Mouse (Mus musculus) stomach, embryonic 14.5 days (tissue): ENCODE data around the gene Syt13. TPM values are rescaled to one million over a fixed set of nuclear protein-coding genes. Genes with fewer than 3 reads are reported as not detected.

Source experiments
- ATAC-seq: fragments of 200-750 bp; cut with Nextera tagmentation; 2 replicates; pipeline ENCODE4 v1.8.0; 2017; ENCODE audit warnings: low read depth, moderate TSS enrichment; ENCODE audit not compliant: insufficient number of reproducible peaks, insufficient read depth, low FRiP score
- H3K27ac ChIP-seq: fragments of 300-500 bp; sonication (generic); 2 replicates; pipeline ENCODE4 v1.5.1; 2014; ENCODE audit warnings: mild to moderate bottlenecking, low read length, moderate library complexity, mixed read lengths
- H3K27me3 ChIP-seq: fragments of 300-500 bp; sonication (generic); 2 replicates; pipeline ENCODE4 v1.6.1; 2014; ENCODE audit warnings: low read length, control low read depth, mixed read lengths; ENCODE audit not compliant: control insufficient read depth, insufficient read depth
- H3K36me3 ChIP-seq: fragments of 300-500 bp; sonication (generic); 2 replicates; pipeline ENCODE4 v1.6.1; 2014; ENCODE audit warnings: mild to moderate bottlenecking, control low read depth, low read length, moderate library complexity, mixed read lengths; ENCODE audit not compliant: control insufficient read depth, insufficient read depth
- H3K4me1 ChIP-seq: fragments of 300-500 bp; sonication (generic); 2 replicates; pipeline ENCODE4 v1.6.1; 2014; ENCODE audit warnings: low read length, control low read depth, mixed read lengths; ENCODE audit not compliant: control insufficient read depth, insufficient read depth
- H3K4me2 ChIP-seq: fragments of 300-500 bp; sonication (generic); replicated peaks from 2 replicates; pipeline ENCODE4 v1.6.1; 2014; ENCODE audit warnings: low read depth, low read length, control low read depth
- H3K4me3 ChIP-seq: fragments of 300-500 bp; sonication (generic); 2 replicates; pipeline ENCODE4 v1.5.1; 2014; ENCODE audit warnings: low read depth, low read length, control low read depth
- H3K9ac ChIP-seq: fragments of 300-500 bp; sonication (generic); replicated peaks from 2 replicates; pipeline ENCODE4 v1.6.1; 2014; ENCODE audit warnings: low read depth, mild to moderate bottlenecking, control low read depth, low read length, moderate library complexity, mixed read lengths
- H3K9me3 ChIP-seq: fragments of 300-500 bp; sonication (generic); 2 replicates; pipeline ENCODE4 v1.6.1; 2016; ENCODE audit warnings: low read depth, low read length, control low read depth; ENCODE audit not compliant: control insufficient read depth
- WGBS: fragments of 180-500 bp; shearing (Covaris S2); extraction: QIAGEN DNeasy Blood & Tissue Kit; methylation state at CpG from one replicate; pipeline ENCODE4 v1.1.7; 2014; 5-methylcytosine and 5-hydroxymethylcytosine counted together
- polyA plus RNA-seq: library from polyadenylated mRNA; unstranded; fragments of >200 nt; fragmentation: Nextera tagmentation; extraction: Ambion mirVana; gene quantifications from 2 replicates; pipeline ENCODE4 v1.2.1, GENCODE M21; 2014

The Syt13 gene
- polyA plus RNA-seq, 1 experiment from 2014 or later = 7.7 TPM

DNA sequence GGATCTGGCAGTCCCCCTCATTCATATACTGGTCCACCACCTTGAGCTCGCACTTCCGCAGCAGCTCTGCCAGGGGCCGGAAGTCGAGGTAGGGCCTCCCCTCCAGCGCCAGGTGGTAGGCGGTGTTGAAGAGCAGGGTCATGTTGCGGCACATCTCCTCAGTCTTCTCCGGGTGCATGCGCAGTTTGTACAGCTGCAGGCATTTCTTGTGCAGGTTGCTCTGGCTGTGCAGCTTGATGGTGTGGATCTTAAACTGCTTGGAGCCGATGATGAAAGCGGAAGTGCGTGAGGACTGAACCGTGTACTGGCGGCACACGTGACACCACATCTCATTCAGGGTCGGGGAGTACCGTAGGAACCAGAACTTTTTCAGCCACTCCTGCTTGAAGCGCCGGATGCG lies 58.7 kb downstream of the Syt13 start:
- H3K4me3 ChIP-seq = no peak overlapping the region
- no peak for ATAC-seq
- peaks cover 61% of the 10 kb centered on the region for H3K36me3 ChIP-seq
- no peaks in the 10 kb centered on the region for H3K9me3 ChIP-seq
- no peaks in the 10 kb centered on the region for H3K4me1 ChIP-seq
- H3K27me3 ChIP-seq = no peaks in the 10 kb centered on the region
- WGBS = 95% methylated on average over 20 of the region's 20 CpGs
- no peak overlapping the region for H3K9ac ChIP-seq
- H3K4me2 ChIP-seq = no peak overlapping the region
- H3K27ac ChIP-seq = no peak overlapping the region

DNA sequence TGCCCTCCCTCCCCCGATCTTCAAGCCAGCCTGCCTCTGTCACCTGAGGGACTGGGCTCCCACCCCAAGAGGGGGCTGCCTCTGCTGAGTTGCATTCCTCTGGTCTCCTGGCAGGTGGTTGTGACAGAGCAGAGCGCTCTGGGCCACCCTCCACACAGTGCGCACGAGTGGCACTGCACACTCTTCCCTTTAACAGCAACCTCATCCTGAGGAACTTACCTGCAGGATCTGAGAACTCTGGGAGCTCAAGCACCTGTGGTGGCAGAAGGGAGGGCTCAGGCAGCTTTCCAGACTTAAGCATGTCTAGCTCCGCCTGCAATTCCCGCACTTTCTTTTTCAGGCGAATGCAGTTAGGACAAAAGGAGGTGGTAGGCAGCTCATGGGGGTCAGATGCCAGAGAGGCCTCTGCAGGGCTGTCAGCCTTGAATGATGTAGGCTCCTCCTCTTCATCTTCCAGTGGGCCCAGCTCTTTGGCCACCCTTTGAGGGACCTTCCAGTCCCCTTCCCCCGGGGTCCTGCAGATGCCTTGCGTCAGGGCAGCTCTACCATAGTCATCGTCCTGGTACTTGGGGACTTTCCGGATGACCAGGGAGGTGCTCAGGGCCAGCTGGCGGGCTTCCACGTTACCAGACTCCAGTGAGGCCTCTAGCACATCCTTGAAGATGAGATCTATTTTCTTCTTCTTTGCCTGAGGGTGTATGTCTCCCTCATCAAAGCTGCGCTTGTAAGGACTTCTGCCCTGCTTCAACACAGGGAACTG lies 60.3 kb downstream of the Syt13 start:
- H3K9ac ChIP-seq = no peak overlapping the region
- H3K27me3 ChIP-seq = no peaks in the 10 kb centered on the region
- no peak overlapping the region for H3K4me3 ChIP-seq
- WGBS = 72% methylated on average over 14 of the region's 14 CpGs
- H3K36me3 ChIP-seq = peaks cover 71% of the 10 kb centered on the region
- H3K9me3 ChIP-seq = no peaks in the 10 kb centered on the region
- no peaks in the 10 kb centered on the region for H3K4me1 ChIP-seq
- H3K4me2 ChIP-seq = no peak overlapping the region
- no peak overlapping the region for H3K27ac ChIP-seq
- no peak for ATAC-seq

DNA sequence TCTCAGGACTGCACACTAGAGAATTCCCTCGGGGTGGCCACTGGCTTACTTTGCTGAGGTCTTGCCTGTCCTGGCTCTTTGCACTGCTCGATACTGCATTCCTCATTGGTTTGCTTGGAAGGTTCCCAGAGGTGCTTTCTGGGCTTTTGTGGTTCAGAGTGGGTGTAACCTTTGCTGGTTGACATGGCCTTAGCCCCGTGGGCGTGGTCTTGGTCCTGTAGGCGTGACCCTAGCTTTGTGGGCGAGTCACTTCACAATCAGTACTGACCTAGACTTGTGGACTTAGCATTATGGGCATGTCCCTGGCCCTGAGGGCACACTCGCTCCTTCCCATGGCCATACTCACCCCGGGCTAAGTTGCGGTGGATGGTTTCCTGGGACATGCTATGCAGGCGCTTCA lies 65.3 kb downstream of the Syt13 start:
- Histone ChIP-seq H3K9me3 (no peaks in the 10 kb centered on the region), H3K36me3 (peaks cover 52% of the 10 kb centered on the region), H3K4me1 (no peaks in the 10 kb centered on the region), H3K9ac (no peak overlapping the region), H3K4me2 (no peak overlapping the region), H3K27me3 (no peaks in the 10 kb centered on the region), H3K27ac (no peak overlapping the region), H3K4me3 (no peak overlapping the region)
- WGBS = 82% methylated on average over 10 of the region's 10 CpGs
- ATAC-seq = no peak

- Histone ChIP-seq H3K4me1 (no peaks in the 10 kb centered on the region), H3K4me3 (no peak overlapping the region), H3K9ac (no peak overlapping the region), H3K27me3 (no peaks in the 10 kb centered on the region), H3K9me3 (no peaks in the 10 kb centered on the region), H3K4me2 (no peak overlapping the region), H3K27ac (no peak overlapping the region), H3K36me3 (peaks cover 48% of the 10 kb centered on the region)
- no peak for ATAC-seq
- WGBS = 64% methylated on average over 8 of the region's 8 CpGs
Measured at GRCm38 (mm10) chr2:92982591-92983272, 67.8 kb downstream of the Syt13 start.

- no peak overlapping the region for H3K27ac ChIP-seq
- H3K4me3 ChIP-seq = no peak overlapping the region
- peaks cover 46% of the 10 kb centered on the region for H3K36me3 ChIP-seq
- H3K9ac ChIP-seq = no peak overlapping the region
- no peak overlapping the region for H3K4me2 ChIP-seq
- H3K9me3 ChIP-seq = no peaks in the 10 kb centered on the region
- WGBS = 67% methylated on average over 4 of the region's 4 CpGs
- no peak for ATAC-seq
- no peaks in the 10 kb centered on the region for H3K27me3 ChIP-seq
- peaks cover 3% of the 10 kb centered on the region for H3K4me1 ChIP-seq
Measured at GRCm38 (mm10) chr2:92983273-92983620, 68.3 kb downstream of the Syt13 start.

DNA sequence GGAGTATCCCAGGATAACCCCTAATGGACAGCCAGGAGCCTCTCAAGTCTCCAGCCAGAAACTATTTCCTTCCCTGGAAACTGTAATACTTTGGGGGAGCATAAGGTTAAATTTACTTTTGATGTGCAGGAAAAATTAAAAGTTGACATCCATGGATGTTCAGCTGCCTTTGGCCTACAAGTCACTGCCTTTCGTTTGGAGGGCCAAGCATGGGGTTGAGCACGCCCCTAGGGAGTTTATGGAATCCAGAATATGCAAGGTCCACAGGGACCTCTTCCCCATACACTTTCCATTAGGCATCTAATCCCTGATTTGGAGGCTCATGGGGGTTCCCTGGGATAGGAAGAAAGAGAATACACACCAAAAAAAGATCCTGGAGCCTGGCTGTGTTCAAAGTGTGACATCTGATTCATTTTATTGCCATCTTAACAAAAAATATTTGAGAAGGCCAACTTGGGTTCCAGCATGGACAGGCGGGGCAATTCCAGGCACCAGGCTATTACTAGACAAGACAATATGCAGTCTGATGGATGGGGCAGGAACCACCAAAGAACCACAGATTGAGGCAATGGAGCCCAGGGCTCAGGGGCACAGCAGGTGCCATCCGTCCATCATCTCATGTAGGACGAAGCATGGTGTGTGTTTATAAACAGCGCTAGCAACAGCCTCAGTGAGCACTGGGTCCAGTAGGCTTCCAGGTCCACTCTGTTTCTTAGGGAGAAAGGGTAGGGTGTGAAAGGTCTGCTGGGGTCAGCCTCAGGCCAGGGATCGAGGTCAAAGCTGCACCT lies 69.6 kb downstream of the Syt13 start:
- H3K4me3 ChIP-seq = no peak overlapping the region
- H3K4me1 ChIP-seq = peaks cover 12% of the 10 kb centered on the region
- no peaks in the 10 kb centered on the region for H3K9me3 ChIP-seq
- H3K9ac ChIP-seq = no peak overlapping the region
- H3K27ac ChIP-seq = no peak overlapping the region
- WGBS = 77% methylated on average over 7 of the region's 7 CpGs
- peaks cover 41% of the 10 kb centered on the region for H3K36me3 ChIP-seq
- H3K4me2 ChIP-seq = no peak overlapping the region
- ATAC-seq = no peak
- H3K27me3 ChIP-seq = no peaks in the 10 kb centered on the region

GRCm38 (mm10) chr2:92985171-92985570 lies 70.3 kb downstream of the Syt13 start:
- H3K9ac ChIP-seq = no peak overlapping the region
- WGBS = 80% methylated on average over 2 of the region's 2 CpGs
- H3K4me2 ChIP-seq = no peak overlapping the region
- H3K27ac ChIP-seq = no peak overlapping the region
- H3K36me3 ChIP-seq = peaks cover 35% of the 10 kb centered on the region
- H3K9me3 ChIP-seq = no peaks in the 10 kb centered on the region
- peaks cover 12% of the 10 kb centered on the region for H3K4me1 ChIP-seq
- ATAC-seq = no peak
- no peak overlapping the region for H3K4me3 ChIP-seq
- H3K27me3 ChIP-seq = no peaks in the 10 kb centered on the region

DNA sequence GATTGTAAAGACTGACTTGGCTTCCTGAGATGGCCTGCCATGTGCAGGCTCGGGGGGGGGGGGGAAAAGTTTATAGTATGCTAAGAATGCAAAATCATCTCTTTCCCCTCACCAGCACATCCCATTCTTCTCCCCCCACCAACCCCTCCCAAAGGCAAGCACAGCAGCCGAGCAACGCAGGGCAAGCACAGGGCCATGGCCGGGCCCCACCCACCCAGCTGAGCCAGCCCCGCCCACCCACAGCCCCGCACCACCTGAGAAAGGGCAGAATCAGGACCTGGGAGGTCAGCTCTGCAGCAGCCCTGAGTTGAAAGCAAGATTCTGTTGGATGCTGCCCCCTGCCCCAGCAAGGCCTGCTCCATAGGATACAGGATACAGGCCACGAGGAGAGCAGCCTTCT lies 70.7 kb downstream of the Syt13 start:
- Histone ChIP-seq H3K27ac (no peak overlapping the region), H3K4me2 (no peak overlapping the region), H3K36me3 (peaks cover 31% of the 10 kb centered on the region), H3K4me3 (no peak overlapping the region), H3K9ac (no peak overlapping the region), H3K27me3 (no peaks in the 10 kb centered on the region), H3K4me1 (peaks cover 12% of the 10 kb centered on the region), H3K9me3 (no peaks in the 10 kb centered on the region)
- 41% methylated on average over 7 of the region's 7 CpGs for WGBS
- ATAC-seq = no peak
